Mouse (Mus musculus) forebrain, embryonic 13.5 days (tissue): Measurements from ENCODE around the gene Ppdpf. TPM values are rescaled to one million over a fixed set of nuclear protein-coding genes. Genes with fewer than 3 reads are reported as not detected.

Experiments used
- ATAC-seq: fragments of 200-750 bp; cut with Nextera tagmentation; 2 replicates; pipeline ENCODE4 v1.8.0; 2017
- H3K27ac ChIP-seq: fragments of 300-500 bp; sonication (generic); 2 replicates; pipeline ENCODE4 v1.5.1; 2015; ENCODE audit warnings: inconsistent platforms, mild to moderate bottlenecking, moderate library complexity
- H3K27me3 ChIP-seq: fragments of 300-500 bp; sonication (generic); 2 replicates; pipeline ENCODE4 v1.6.1; 2015; ENCODE audit warnings: mild to moderate bottlenecking, inconsistent platforms
- H3K36me3 ChIP-seq: fragments of 300-500 bp; sonication (generic); 2 replicates; pipeline ENCODE4 v1.6.1; 2015; ENCODE audit warnings: mild to moderate bottlenecking, inconsistent platforms; ENCODE audit not compliant: poor library complexity, severe bottlenecking
- H3K4me1 ChIP-seq: fragments of 300-500 bp; sonication (generic); 2 replicates; pipeline ENCODE4 v1.6.1; 2015; ENCODE audit warnings: inconsistent platforms
- H3K4me2 ChIP-seq: fragments of 300-500 bp; sonication (generic); 2 replicates; pipeline ENCODE4 v1.6.1; 2015; ENCODE audit warnings: inconsistent platforms, mild to moderate bottlenecking, moderate library complexity
- H3K4me3 ChIP-seq: fragments of 300-500 bp; sonication (generic); 2 replicates; pipeline ENCODE4 v1.5.1; 2015; ENCODE audit warnings: mild to moderate bottlenecking, inconsistent platforms
- H3K9ac ChIP-seq: fragments of 300-500 bp; sonication (generic); 2 replicates; pipeline ENCODE4 v1.6.1; 2015; ENCODE audit warnings: mild to moderate bottlenecking, inconsistent platforms
- H3K9me3 ChIP-seq: fragments of 300-500 bp; sonication (generic); replicated peaks from 2 replicates; pipeline ENCODE4 v1.6.1; 2016; ENCODE audit warnings: inconsistent platforms
- WGBS: fragments of 180-500 bp; shearing (Covaris S2); methylation state at CpG from one replicate; pipeline ENCODE4 v1.1.7; 2015; 5-methylcytosine and 5-hydroxymethylcytosine counted together
- polyA plus RNA-seq: library from polyadenylated mRNA; unstranded; fragments of >200 nt; fragmentation: Nextera tagmentation; extraction: Ambion mirVana; gene quantifications from 2 replicates; pipeline ENCODE4 v1.2.1, GENCODE M21; 2015

Ppdpf gene
- polyA plus RNA-seq, 1 experiment from 2014 or later = 540 TPM

GRCm38 (mm10) chr2:181228335-181228734 lies 41.3 kb downstream of the Ppdpf start:
- 80% methylated on average over 1 of the region's 1 CpGs for whole genome bisulfite sequencing
- no peak for ATAC-seq
- no peak overlapping the region for H3K4me2 ChIP-seq
- no peaks in the 10 kb centered on the region for H3K27me3 ChIP-seq
- H3K36me3 ChIP-seq = no peaks in the 10 kb centered on the region
- H3K9ac ChIP-seq = no peak overlapping the region
- H3K4me1 ChIP-seq = no peaks in the 10 kb centered on the region
- H3K9me3 ChIP-seq = no peaks in the 10 kb centered on the region
- H3K27ac ChIP-seq = no peak overlapping the region
- H3K4me3 ChIP-seq = no peak overlapping the region

- WGBS = 76% methylated on average over 20 of the region's 20 CpGs
- H3K27me3 ChIP-seq = no peaks in the 10 kb centered on the region
- no peaks in the 10 kb centered on the region for H3K4me1 ChIP-seq
- H3K4me3 ChIP-seq = no peak overlapping the region
- ATAC-seq = no peak
- H3K27ac ChIP-seq = no peak overlapping the region
- H3K9me3 ChIP-seq = no peaks in the 10 kb centered on the region
- H3K4me2 ChIP-seq = 0 out of 2 replicates have a peak overlapping the region, but pooled peaks have one; percentile 2
- H3K36me3 ChIP-seq = no peaks in the 10 kb centered on the region
- H3K9ac ChIP-seq = no peak overlapping the region
These were observed 44.1 kb downstream of the Ppdpf start for GRCm38 (mm10) chr2:181231171-181231570.

DNA sequence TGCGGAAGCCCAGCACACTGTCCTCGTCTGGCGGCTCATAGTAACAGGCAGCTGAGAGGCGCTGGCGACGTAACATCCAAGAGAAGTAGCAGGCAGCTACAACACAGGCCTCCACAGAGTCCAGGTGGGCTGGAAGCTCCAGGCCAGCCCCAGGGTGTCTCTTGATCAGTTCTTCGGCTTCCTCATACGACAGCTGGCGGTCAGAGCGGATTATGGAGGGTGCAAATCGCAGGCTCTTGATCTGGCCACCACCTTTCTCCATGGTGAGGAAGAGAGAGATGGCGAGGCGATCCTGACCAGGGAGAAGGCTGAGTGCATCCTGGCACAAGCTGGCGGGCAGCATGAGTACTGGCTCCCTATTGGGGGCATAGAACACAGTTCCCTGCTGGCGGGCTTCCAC lies 46.4 kb downstream of the Ppdpf start:
- no peaks in the 10 kb centered on the region for H3K4me1 ChIP-seq
- H3K27ac ChIP-seq = no peak overlapping the region
- 90% methylated on average over 15 of the region's 15 CpGs for WGBS
- no peak overlapping the region for H3K4me2 ChIP-seq
- H3K9me3 ChIP-seq = no peaks in the 10 kb centered on the region
- H3K9ac ChIP-seq = no peak overlapping the region
- H3K4me3 ChIP-seq = no peak overlapping the region
- ATAC-seq = no peak
- no peaks in the 10 kb centered on the region for H3K27me3 ChIP-seq
- no peaks in the 10 kb centered on the region for H3K36me3 ChIP-seq

GRCm38 (mm10) chr2:181234680-181235079 lies 47.6 kb downstream of the Ppdpf start:
- Histone ChIP-seq H3K27me3 (no peaks in the 10 kb centered on the region), H3K27ac (no peak overlapping the region), H3K9me3 (no peaks in the 10 kb centered on the region), H3K9ac (no peak overlapping the region), H3K4me3 (no peak overlapping the region), H3K36me3 (no peaks in the 10 kb centered on the region), H3K4me2 (no peak overlapping the region), H3K4me1 (no peaks in the 10 kb centered on the region)
- ATAC-seq = no peak
- 92% methylated on average over 11 of the region's 11 CpGs for WGBS

- no peaks in the 10 kb centered on the region for H3K27me3 ChIP-seq
- WGBS = 87% methylated on average over 23 of the region's 23 CpGs
- H3K9me3 ChIP-seq = no peaks in the 10 kb centered on the region
- H3K4me2 ChIP-seq = no peak overlapping the region
- no peak overlapping the region for H3K4me3 ChIP-seq
- no peak for ATAC-seq
- no peak overlapping the region for H3K27ac ChIP-seq
- no peaks in the 10 kb centered on the region for H3K4me1 ChIP-seq
- H3K9ac ChIP-seq = no peak overlapping the region
- H3K36me3 ChIP-seq = no peaks in the 10 kb centered on the region
These were observed 48.9 kb downstream of the Ppdpf start for GRCm38 (mm10) chr2:181235681-181236566.

DNA sequence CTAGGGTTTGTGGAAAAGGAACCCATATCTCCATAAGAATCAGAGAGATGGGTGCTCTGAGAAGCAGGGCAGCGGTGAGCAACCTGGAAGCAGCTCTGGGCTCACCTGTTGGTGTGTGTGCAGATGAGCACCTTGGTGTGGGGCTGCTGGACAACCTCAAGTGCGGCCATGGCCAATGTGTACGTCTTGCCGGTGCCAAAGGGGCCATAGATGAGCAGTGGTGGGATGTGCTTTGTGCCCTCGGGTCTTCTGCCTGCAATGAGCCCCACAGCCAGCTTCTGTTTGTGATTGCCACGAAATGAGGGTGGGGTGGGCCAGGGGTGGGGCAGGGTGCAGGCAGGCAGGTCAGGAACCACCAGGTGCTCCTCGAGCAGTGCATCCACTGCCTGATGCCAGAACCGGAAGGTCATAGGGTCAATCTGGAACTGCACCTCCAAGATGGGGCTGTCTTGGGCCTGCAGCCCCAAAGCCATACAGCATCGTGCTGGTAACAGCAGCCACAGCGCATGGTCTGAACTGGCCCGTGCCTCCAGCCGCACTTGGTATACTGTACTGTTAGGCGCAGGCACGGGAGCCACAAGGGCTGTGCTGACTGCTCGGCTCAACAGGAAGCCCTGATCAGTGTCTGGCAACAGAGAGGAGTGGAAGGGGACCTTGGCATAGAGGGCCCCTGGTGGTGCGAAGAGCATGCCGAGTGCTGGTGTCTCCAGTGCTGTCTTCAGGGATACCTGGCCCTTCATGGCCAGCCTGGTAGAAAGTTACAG lies 50.4 kb downstream of the Ppdpf start:
- H3K4me1 ChIP-seq = no peaks in the 10 kb centered on the region; the same call in 1 of the 2 replicates
- ATAC-seq = no peak
- no peaks in the 10 kb centered on the region for H3K9me3 ChIP-seq
- no peak overlapping the region for H3K4me3 ChIP-seq
- no peaks in the 10 kb centered on the region for H3K36me3 ChIP-seq
- H3K4me2 ChIP-seq = no peak overlapping the region
- 89% methylated on average over 17 of the region's 17 CpGs for WGBS
- H3K27ac ChIP-seq = no peak overlapping the region
- no peak overlapping the region for H3K9ac ChIP-seq
- H3K27me3 ChIP-seq = no peaks in the 10 kb centered on the region

- Histone ChIP-seq H3K27ac (no peak overlapping the region), H3K27me3 (no peaks in the 10 kb centered on the region), H3K4me3 (no peak overlapping the region), H3K36me3 (no peaks in the 10 kb centered on the region), H3K4me1 (no peaks in the 10 kb centered on the region; the same call in 1 of the 2 replicates), H3K4me2 (no peak overlapping the region), H3K9ac (no peak overlapping the region), H3K9me3 (no peaks in the 10 kb centered on the region)
- ATAC-seq = no peak
- WGBS = 79% methylated on average over 10 of the region's 10 CpGs
These were observed 51.1 kb downstream of the Ppdpf start for GRCm38 (mm10) chr2:181238091-181238610.

Other genes starting within 250 kb of the Ppdpf start
- 53.3 and 53.8 TPM in 2 replicates for gene Nkain4, start 232.5 kb upstream of the Ppdpf start, polyA plus RNA-seq
- gene Arfgap1, start 220.0 kb upstream of the Ppdpf start, polyA plus RNA-seq = 83.0 and 91.1 TPM in 2 replicates
- gene Col20a1, start 200.7 kb upstream of the Ppdpf start, polyA plus RNA-seq = 0.21 and 0.28 TPM in 2 replicates
- 13.0 and 13.4 TPM in 2 replicates for gene Chrna4, start 143.7 kb upstream of the Ppdpf start, polyA plus RNA-seq
- 28.1 and 31.8 TPM in 2 replicates for gene Kcnq2, start 51.9 kb upstream of the Ppdpf start, polyA plus RNA-seq
- 1.7 and 1.9 TPM in 2 replicates for gene Eef1a2, start 30.2 kb upstream of the Ppdpf start, polyA plus RNA-seq
- not detected in 2 replicates for gene Ptk6, start 15.5 kb downstream of the Ppdpf start, polyA plus RNA-seq
- 0.06 and 0.11 TPM in 2 replicates for gene Srms, start 25.9 kb downstream of the Ppdpf start, polyA plus RNA-seq
- 0.15 and 0.23 TPM in 2 replicates for gene Fndc11, start 32.8 kb downstream of the Ppdpf start, polyA plus RNA-seq
- gene Helz2, start 54.8 kb downstream of the Ppdpf start, polyA plus RNA-seq = 0.24 and 0.26 TPM in 2 replicates
- gene Gmeb2, start 100.8 kb downstream of the Ppdpf start, polyA plus RNA-seq = 19.5 and 20.5 TPM in 2 replicates
- 651 and 655 TPM in 2 replicates for gene Stmn3, start 127.3 kb downstream of the Ppdpf start, polyA plus RNA-seq
- 35.9 and 49.3 TPM in 2 replicates for gene Rtel1, start 132.5 kb downstream of the Ppdpf start, polyA plus RNA-seq
- gene Zgpat, start 177.7 kb downstream of the Ppdpf start, polyA plus RNA-seq = 54.6 and 58.5 TPM in 2 replicates
- 90.5 and 98.2 TPM in 2 replicates for gene Arfrp1, start 178.2 kb downstream of the Ppdpf start, polyA plus RNA-seq
- 33.1 and 37.1 TPM in 2 replicates for gene Lime1, start 192.8 kb downstream of the Ppdpf start, polyA plus RNA-seq